ENCODE assay signal across 10 mouse cellular contexts in the genomic region with DNA sequence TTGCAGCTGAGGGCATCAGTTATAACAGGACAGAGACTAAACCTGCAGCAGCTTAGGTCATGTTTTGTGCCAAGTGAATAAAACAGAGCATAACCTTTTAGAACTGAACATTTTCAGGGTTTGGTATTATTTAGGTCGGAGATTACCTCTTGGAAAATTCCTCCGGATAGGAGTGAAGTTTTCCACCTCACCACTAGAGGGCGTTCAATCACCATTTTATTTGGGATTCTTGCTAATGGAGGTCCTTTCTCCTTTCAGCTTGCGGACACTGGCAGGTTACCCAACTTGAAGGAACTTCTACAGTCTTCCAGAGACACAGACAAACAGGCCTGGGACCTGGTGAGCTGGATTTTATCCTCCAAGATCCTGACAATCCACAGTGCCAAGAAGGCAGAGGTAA. TPM values are rescaled to one million over a fixed set of nuclear protein-coding genes. Genes with fewer than 3 reads are reported as not detected.
DNase-seq lines count a peak whose midpoint lies in the region; ATAC-seq lines count a peak whose summit lies in the region.
"Had no signal": no experiment of that assay in that cellular context is flagged by ENCODE, and none has a peak within 500 bp of the region (broad histone marks: within the 10 kb centered on the region; RNA-seq: fewer than 3 reads in every experiment).

No protein-coding gene starts in this region.

- no peak overlapping the region for H3K4me2 ChIP-seq in forebrain, embryonic 11.5 days (ENCODE audit: low read depth, low read length, severe bottlenecking)
- H3K4me2 ChIP-seq in forebrain, embryonic 12.5 days: no peak overlapping the region

- no peaks in the 10 kb centered on the region for H3K27me3 ChIP-seq in forebrain, embryonic 11.5 days (ENCODE audit: control insufficient read depth, insufficient read depth, low read length)
- no peaks in the 10 kb centered on the region for H3K27me3 ChIP-seq in forebrain, embryonic 12.5 days

- no peak overlapping the region for H3K9ac ChIP-seq in forebrain, embryonic 11.5 days (ENCODE audit: low read length)
- no peak overlapping the region for H3K9ac ChIP-seq in forebrain, embryonic 12.5 days

- H3K9me3 ChIP-seq in forebrain, embryonic 11.5 days (ENCODE audit: control insufficient read depth, low read length): no peaks in the 10 kb centered on the region
- no peaks in the 10 kb centered on the region for H3K9me3 ChIP-seq in forebrain, embryonic 12.5 days

- intact Hi-C loops in left cerebral cortex, postnatal 4 days (cut with DNase I): no loop called here
- intact Hi-C loops in left cerebral cortex, postnatal 36 days (cut with DNase I): loop anchor here (2.0 kb wide), 1 partner anchor 57 kb away; no protein-coding TSS in a partner anchor

- H3K4me1 ChIP-seq in forebrain, embryonic 11.5 days (replicated peaks; ENCODE audit: control insufficient read depth, insufficient read depth, low read length): no peaks in the 10 kb centered on the region
- H3K4me1 ChIP-seq in forebrain, embryonic 12.5 days: no peaks in the 10 kb centered on the region

- H3K36me3 ChIP-seq in forebrain, embryonic 11.5 days (ENCODE audit: control insufficient read depth, insufficient read depth, low read length): no peaks in the 10 kb centered on the region; the same call in 1 of the 2 replicates
- 0 out of 2 replicates have a peak, but pooled peaks cover 7% of the 10 kb centered on the region for H3K36me3 ChIP-seq in forebrain, embryonic 12.5 days (replicated peaks)

- H3K27ac ChIP-seq in forebrain, embryonic 11.5 days (ENCODE audit: low read depth, low read length): no peak overlapping the region
- H3K27ac ChIP-seq in forebrain, embryonic 12.5 days: no peak overlapping the region

- WGBS in forebrain, embryonic 11.5 days: 20% methylated on average over 4 of the region's 4 CpGs
- whole genome bisulfite sequencing in forebrain, embryonic 12.5 days: 32% methylated on average over 4 of the region's 4 CpGs

- peak; percentile 60 for DNase-seq in forebrain, embryonic 11.5 days (ENCODE audit: low spot score)
- peak; percentile 37 for DNase-seq in left cerebral cortex, postnatal 4 days
- DNase-seq in left cerebral cortex, postnatal 36 days (ENCODE audit: low spot score in 2 of 2): no peak
- peak; percentile 31 for DNase-seq in MN1 (ENCODE audit: low spot score)
- peak; percentile 53 for DNase-seq in kidney, postnatal 14 days
- no peak for DNase-seq in frontal cortex, postnatal 14 days (ENCODE audit: low spot score in 2 of 2)

- no peak for ATAC-seq in forebrain, embryonic 11.5 days (replicated peaks; ENCODE audit: low FRiP score)
- no peak for ATAC-seq in forebrain, embryonic 12.5 days (ENCODE audit: low FRiP score)
- ATAC-seq in inflammation-experienced regulatory T-cells, adult 6 months: no peak

- H3K4me3 ChIP-seq in forebrain, embryonic 11.5 days (ENCODE audit: low read depth, low read length): no peak overlapping the region
- H3K4me3 ChIP-seq in forebrain, embryonic 12.5 days (replicated peaks): no peak overlapping the region
- H3K4me3 ChIP-seq: megakaryocyte, embryonic 14.5 days had no signal

RNA-seq across cellular contexts. Expression of a gene that starts 30.6 kb away (rescaled TPM):
- 5.4 and 6.6 TPM in 2 replicates for polyA plus RNA-seq in forebrain, embryonic 11.5 days (2014; fragmentation: Nextera tagmentation; extraction: Ambion mirVana)
- polyA plus RNA-seq in forebrain, embryonic 12.5 days (2016; fragmentation: Nextera tagmentation; extraction: Ambion mirVana): 5.7 and 5.9 TPM in 2 replicates
- total RNA-seq in left cerebral cortex, postnatal 4 days (2021): 1 to 10 TPM; 5.8 to 6.9 TPM
- total RNA-seq in left cerebral cortex, postnatal 36 days (2021): 1 to 10 TPM; 2.5 to 4.2 TPM
- polyA plus RNA-seq in inflammation-experienced regulatory T-cells, adult 6 months (2017; shearing (Covaris generic)): 1 to 10 TPM; 5.4 to 8.0 (median 5.8) TPM

RNA-seq across cellular contexts. Expression of a gene that starts 39.2 kb away (rescaled TPM):
- polyA plus RNA-seq in forebrain, embryonic 11.5 days (2014; fragmentation: Nextera tagmentation; extraction: Ambion mirVana): 0.52 and 0.92 TPM in 2 replicates
- 0.65 and 0.68 TPM in 2 replicates for polyA plus RNA-seq in forebrain, embryonic 12.5 days (2016; fragmentation: Nextera tagmentation; extraction: Ambion mirVana)
- total RNA-seq in left cerebral cortex, postnatal 4 days (2021): not detected
- not detected for total RNA-seq in left cerebral cortex, postnatal 36 days (2021)
- polyA plus RNA-seq in inflammation-experienced regulatory T-cells, adult 6 months (2017; shearing (Covaris generic)): not detected
- polyA plus RNA-seq: heart, embryonic 14.5 days had no signal

Comparison
In these comparisons a context has a peak if more than half of its experiments do, and no peak if none do; other contexts are left out.
1. DNase-seq: peak in forebrain, embryonic 11.5 days (single experiment), left cerebral cortex, postnatal 4 days (single experiment), MN1 (single experiment) and kidney, postnatal 14 days (single experiment); none in left cerebral cortex, postnatal 36 days (0 of 2) and frontal cortex, postnatal 14 days (0 of 2).